Mouse (Mus musculus): ENCODE measurements at regions not wholly inside any gene's neighbourhood (a gene's known extent, or its start where the extent isn't known, plus 50 kb on each side); places are given as distances from the start of the nearest gene placed in this dataset.

DNA sequence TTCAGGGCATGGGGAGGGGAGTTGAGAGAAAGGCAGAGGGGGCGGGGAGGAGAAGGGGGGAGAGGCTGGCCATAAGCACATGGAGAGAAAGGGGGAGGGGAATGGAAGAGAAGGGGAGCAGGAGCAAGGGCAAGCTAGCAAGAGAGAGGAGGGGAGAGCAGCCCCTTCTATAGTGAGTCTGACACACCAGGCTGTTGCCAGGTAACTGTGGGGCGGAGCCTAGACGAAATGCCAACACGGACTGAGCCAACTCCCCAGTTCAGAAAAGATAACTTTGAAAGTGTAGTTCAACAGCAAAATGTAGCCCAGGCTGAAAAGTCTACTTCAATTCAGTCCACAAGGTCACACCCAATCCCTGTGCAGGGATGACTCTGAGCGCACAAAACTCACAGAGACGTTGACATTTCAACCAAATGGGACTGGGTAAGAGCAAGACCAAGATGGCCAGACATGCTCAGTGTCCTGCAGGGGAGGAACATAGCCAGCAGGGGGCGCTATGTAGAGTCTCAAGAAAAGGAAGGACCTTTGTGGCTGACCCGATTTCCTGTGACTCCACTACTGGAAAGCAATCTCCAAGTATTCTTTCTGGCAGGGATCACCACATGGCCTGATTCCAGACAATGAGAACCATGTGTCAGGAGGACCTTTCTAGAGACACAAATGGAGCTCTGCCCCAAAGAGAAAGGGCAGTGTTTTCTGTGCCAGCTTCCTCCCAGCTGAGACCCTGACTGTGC lies 140.7 kb upstream of the Slc35f3 start:
- no peak for TF ChIP-seq ZC3H11A (IDR thresholded peaks at IDR 0.05; ENCODE audit: borderline replicate concordance, low read depth, low read length)
- no peak for TF ChIP-seq HCFC1 (IDR thresholded peaks at IDR 0.05; ENCODE audit: borderline replicate concordance, insufficient read depth, low read length)
